Mouse (Mus musculus) left cerebral cortex, postnatal 10 days (tissue): Measurements from ENCODE around the gene 1810010H24Rik. TPM values are rescaled to one million over a fixed set of nuclear protein-coding genes. Genes with fewer than 3 reads are reported as not detected.

Experiments used
- total RNA-seq, 2 experiments: library from RNA; stranded (reverse); gene quantifications; 2 replicates each; pipeline ENCODE4 v1.2.3; 2021

The 1810010H24Rik gene
- total RNA-seq, 2 experiments from 2014 or later = 4.3 to 4.6 TPM

Other genes with a start within 250 kb of the 1810010H24Rik start
- gene Polg2, start 246.1 kb upstream of the 1810010H24Rik start, total RNA-seq = 1 to 10 TPM; 4.1 to 4.6 TPM
- gene Ddx5, start 236.5 kb upstream of the 1810010H24Rik start, total RNA-seq = 100 to 1,000 TPM; 607 to 644 TPM
- gene Cep95, start 236.4 kb upstream of the 1810010H24Rik start, total RNA-seq = 10 to 100 TPM in 1 of 2 experiments, 1 to 10 TPM in 1; 8.7 to 10.3 TPM
- 10 to 100 TPM; 29.1 to 29.6 TPM for gene Smurf2, start 105.0 kb upstream of the 1810010H24Rik start, total RNA-seq
- gene Kpna2, start 26.1 kb upstream of the 1810010H24Rik start, total RNA-seq = 10 to 100 TPM; 35.5 to 45.2 TPM
- gene Bptf, start 106.4 kb downstream of the 1810010H24Rik start, total RNA-seq = 10 to 100 TPM; 59.7 to 60.3 TPM
- gene Nol11, start 163.7 kb downstream of the 1810010H24Rik start, total RNA-seq = 10 to 100 TPM; 26.3 to 27.1 TPM